Mouse (Mus musculus) neutrophil, adult 5-6 weeks (primary cell): ENCODE results near the gene Gm20517. TPM values are rescaled to one million over a fixed set of nuclear protein-coding genes. Genes with fewer than 3 reads are reported as not detected.
A peak's percentile ranks its signal among the peaks of the same experiment; 100 is the strongest.
"Not testable (repeated sequence)": the region's sequence is repeated elsewhere in the genome, so short reads cannot be mapped to it uniquely, and the experiment has no call there.

Experiments used
- ATAC-seq: fragments of 151-379, 151-347 bp; 2 replicates; pipeline ENCODE4 v1.8.0; 2017; ENCODE audit warnings: mild to moderate bottlenecking, moderate TSS enrichment; ENCODE audit not compliant: insufficient number of reproducible peaks, poor library complexity, low FRiP score, severe bottlenecking; ENCODE audit errors: extremely low read depth
- total RNA-seq: library from RNA; stranded (forward); fragments of 200-1000 nt; gene quantifications from 2 replicates; pipeline ENCODE4 v1.2.3, GENCODE M21; 2017

The Gm20517 gene
- total RNA-seq, 1 experiment from 2014 or later, result 3.3 TPM

DNA sequence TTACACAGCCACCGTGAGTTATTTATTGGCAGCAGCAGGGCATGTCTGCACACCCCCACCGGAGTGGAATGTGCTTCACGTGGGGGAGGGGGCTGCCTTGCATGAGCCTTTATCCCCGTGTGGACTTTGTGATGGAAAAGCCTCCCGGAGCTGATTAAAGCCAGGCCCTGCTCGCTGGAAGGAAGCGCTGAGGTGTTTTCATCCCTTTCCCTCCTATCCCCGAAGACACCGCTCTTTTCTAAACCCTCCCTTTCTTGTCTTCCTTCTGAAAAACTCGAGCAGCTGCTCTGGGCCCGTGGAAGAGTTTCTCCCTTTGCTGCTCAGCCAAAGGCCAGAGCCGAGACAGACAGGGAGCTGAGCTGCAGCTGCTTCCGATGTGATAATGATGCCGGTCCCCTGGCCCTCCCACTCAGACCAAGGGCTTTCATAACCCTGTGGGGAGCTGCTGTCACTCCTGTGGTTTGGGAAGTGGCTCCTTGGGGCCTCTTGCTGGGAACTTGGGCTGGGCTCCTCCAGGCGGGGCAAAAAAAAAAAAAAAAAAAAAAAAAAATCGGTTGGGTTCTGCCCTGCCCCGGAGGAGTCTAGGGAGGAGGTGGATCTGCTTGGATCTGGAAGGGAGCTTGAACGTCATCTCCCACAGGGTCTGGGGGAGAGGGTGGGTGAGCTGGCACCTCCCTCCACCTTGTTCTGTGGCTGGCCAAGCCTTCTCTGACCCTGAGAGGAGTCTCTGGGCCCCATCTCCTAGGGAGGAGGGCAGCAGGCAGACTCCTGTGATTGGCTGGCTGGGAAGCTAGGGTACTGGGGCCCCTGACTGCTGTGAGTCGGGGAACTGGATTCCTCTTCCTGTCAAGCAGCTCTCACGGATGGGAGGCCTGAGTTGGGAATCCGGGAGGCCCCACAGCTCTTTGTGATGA, 15.9 kb upstream of the Gm20517 start:
- peak; percentile 27; the same call in 1 of the 2 replicates for ATAC-seq

DNA sequence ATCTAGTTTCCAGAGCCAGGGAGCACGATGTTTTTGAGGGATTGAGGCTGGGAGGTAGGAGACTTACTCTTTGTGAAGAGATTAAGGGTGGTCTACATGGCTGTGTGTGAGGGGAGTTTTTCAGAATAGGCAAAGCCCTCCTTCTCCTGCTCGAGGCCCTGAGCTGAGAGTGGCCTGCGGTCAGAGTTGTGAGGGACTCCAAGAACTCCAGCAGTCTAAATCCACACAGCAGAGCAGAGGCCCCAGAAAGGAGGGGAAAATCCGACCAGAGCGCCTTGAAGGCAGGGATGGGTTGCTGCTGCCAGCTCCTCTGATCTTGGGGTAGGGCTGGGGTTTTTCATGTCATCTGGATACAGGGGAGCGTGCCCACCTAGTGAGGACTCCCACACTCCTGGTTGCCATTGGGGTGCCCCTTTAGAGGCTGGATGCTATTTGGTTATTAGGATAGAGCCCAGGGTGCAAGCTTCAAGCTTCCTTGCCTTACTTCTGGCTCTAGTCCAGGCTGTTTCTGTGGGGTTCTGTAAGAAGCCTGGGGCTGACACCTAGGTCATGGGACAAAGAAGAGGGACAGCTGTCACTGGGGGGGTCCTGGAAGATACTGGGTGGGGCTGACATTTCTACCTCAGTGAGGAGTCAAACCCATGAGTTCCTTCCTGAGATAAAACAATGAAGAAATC, 15.1 kb upstream of the Gm20517 start:
- ATAC-seq, result no peak

DNA sequence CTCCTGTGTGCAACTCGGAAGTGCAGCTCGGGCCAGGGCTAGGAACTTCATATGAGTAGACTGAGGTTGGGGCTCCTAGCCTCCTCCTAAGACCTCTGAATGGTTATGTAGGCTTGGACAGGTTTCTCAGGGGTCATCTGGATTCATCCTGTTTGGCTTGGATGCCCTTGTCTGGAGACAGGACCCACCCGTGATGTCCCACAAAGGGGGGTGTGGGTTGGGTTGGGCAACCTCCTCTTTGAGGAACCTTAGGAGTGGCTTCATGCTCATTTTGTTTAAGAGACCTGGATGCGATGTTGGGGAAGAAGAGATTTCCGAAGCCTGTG, 14.6 kb upstream of the Gm20517 start:
- no peak for ATAC-seq

DNA sequence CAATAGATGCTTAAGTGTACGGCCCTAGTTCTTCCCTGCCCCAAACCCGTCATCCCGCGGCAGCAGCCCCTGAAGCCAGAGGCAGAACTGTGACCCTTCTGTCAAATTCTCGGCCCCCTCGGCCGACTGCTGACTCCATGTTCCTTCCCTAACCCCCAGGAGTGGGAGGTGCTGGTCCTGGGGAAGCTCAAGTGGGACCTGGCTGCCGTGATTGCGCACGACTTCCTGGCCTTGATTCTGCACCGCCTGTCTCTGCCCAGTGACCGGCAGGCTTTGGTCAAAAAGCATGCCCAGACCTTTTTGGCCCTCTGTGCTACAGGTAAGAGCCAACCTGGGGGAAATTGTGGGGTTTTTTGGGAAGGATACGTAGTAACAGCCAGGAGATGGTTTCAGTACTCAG, 14.1 kb upstream of the Gm20517 start:
- no peak for ATAC-seq

DNA sequence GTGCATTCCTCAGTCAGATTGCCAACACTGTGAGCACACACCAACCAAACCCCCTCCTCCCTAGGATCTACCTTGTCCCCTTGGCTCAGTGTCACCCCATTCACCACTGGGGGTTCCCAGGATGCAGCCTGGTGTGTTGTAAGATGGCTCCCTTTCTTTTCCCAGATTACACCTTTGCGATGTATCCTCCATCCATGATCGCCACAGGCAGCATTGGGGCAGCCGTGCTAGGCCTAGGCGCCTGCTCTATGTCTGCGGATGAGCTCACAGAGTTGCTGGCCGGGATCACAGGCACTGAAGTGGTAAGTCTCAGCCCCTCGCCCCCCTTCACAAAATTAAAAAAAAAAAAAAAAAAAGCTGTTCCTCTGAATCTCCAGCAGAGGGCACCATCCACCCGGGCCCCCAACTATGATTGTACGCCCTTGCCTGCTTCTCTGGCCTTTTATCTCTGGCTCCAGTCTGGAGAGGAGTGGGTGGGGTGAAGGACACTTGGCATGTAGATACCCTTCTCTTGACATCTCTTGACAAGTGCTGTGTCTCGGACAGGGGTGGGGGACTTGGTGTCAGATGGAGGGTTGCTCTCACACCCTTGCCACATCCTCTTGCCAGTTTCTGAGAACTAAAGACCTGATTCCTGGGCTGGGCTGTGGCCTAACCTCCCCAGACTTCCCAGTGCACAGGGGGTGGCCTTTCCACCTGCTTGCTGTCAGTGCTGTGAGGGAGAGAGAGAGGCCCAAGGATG, 13.4 kb upstream of the Gm20517 start:
- ATAC-seq, result peak; percentile 23; the same call in 1 of the 2 replicates

DNA sequence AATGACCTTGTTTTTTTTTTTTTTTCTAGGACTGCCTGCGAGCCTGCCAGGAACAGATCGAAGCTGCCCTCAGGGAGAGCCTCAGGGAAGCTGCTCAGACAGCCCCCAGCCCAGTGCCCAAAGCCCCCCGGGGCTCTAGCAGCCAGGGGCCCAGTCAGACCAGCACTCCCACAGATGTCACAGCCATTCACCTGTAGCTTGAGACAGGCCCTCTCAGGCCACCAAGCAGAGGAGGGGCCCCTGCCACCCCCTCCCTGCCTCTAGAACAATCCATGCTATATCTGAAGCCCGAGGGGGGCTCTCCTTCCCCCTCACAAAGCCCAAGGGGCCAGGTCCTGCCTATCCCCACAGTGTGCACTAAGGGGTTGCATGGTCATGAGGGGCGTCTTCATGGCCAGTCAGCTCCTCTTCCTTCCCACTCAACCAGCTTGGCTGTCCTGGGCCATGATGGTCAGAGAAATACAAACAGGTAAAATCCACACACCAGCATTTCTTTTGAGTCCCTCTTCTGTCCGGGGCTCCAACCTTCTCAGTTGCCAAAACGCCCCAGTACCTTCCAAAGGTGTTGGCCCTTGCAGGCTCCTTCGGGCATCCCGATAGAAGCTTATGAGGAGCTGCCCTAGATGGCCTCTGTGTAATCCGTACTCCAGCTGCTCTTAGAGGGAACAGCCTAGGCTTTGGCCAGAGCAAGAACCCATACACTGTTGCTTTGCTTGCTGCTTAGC, 12.6 kb upstream of the Gm20517 start:
- not testable (repeated sequence) for ATAC-seq

DNA sequence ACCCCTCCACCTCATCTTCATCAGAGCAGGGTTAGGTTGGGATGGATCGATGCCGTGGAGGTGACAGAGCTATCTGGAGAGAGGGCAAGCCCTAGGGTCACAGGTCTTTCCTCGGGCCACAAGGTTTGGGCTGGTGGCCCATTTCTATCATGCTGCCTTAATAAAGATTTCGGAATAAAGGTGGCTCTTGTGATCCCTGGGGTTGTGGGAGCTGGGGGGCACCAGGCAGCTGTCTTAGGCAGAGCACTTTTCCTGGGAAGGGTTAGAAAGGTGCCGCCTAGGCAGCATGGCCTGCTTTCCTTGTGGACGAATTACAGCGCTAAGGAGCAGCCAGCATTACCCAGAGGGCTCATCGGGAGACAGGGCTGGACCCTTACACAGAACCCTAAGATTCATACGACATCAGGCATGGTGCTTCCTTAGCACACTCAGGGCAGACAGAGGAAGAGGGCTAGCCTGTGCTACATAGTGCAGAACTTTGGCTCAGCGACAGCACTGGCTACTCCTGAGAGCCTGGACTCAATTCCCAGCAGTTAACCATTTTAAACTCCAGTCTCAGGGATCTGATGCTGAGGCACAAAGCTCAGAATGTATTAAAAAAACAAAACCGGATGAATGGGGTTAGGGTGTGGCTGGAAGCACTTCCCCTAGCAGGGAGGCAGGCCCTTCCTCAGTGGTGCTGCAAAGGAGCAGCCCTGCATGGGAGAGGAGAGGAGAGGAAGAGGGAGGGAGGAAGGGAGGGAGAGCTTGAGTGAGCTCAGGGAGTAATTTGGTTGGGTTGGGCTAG, 11.7 kb upstream of the Gm20517 start:
- peak; percentile 15; the same call in 1 of the 2 replicates for ATAC-seq

DNA sequence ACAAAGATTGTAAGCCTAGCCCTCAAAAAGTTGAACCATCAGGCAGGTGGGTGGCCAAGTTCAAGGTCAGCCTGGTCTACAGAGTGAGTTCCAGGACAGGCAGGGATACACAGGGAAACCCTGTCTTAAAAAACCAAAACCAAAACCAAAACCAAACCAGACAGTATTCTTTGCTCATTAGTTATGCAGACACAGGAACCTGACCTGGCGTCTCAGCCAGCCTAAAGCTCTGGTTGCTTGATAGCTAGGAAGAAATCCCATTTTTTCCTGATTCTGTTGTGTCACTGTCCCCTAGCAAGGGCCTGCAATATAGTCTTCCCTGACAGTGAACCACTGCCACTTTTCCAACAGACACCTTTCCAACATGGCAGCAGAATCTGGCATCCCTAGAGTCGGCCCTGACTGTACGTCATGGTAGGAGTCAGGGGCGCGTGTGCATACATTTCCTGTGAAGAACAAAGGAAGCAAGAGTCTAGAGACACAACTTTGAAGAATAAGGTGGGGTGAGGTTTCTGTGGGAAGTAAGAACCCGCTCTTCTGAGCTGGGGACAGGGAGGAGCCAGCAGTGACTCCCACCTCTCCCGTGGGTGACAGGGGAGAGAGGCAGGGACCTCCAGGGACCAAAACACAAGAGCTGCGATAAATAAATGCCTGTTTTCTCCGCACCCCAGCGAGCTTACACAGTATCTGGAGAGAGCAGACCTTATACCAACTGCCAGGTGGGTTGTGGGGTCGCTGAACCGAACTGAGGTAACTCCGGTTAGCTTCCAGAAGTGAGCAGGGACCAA, 10.6 kb upstream of the Gm20517 start:
- no peak for ATAC-seq

DNA sequence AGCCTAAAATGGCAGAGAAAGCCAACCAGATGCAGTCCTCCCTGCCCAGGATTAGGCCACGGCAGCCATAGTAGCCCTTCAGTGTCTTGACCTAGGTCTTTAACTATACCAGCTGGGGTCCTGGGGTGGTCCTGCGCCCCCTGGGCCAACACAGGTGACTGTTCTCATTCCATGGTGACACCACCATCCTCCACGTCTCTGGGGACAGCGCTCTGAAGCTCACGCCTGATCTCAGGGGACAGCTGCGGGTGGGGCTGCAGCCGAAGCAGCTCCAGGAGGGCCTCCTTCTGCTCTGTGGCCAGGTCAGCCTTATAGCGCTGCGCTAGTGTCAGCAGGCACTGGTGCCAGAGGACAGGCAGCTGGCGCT, 10.0 kb upstream of the Gm20517 start:
- ATAC-seq, result no peak

DNA sequence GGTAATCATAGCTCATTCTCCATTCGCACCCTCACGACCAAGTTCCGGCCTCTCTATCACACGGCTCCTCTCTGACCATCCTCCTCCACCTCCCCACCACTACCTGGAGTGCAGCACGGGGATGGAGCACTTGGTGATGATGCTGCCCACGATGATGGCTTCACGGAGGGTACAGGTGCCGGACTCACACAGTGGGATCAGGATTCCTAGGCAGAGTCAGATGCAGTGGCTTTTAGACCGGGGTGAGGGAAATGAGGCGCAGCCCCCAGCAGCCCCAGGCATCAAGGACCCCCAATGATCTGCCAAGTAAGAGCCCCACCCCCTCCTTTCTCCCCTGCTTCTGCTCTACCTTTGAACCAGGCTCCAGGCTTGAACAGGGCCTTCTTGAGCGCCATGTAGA, 9.1 kb upstream of the Gm20517 start:
- ATAC-seq, result no peak

DNA sequence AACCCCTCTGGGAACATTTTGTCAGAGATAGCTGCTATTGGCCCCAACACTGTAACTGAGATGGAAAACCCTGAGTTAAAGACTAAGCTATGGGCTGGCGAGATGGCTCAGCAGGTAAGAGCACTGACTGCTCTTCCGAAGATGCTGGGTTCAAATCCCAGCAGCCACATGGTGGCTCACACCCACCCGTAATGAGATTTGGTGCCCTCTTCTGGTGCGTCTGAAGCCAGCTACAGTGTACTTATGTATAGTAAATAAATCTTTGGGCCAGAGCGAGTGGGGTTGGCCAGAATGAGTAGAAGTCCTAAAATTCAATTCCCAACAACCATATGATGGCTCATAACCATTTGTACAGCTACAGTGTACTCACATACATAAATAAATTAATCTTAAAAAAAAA, 5.2 kb upstream of the Gm20517 start:
- no peak for ATAC-seq

DNA sequence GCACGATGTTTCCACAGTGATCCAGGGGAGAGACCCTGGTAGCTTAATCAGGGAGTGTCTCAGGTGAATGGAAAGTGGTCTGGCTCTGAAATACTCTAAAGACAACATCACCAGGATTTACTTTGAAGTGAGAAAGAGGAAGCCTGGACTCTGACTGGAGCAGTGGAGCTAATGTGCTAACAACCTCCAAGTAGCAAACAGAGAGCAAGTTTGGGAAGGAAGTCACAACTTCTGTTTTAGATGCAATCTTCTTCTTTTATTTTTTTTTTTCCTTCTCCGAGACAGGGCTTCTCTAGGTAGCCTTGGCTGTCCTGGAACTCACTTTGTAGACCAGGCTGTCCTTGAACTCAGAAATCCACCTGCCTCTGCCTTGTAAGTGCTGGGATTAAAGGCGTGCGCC, 2.2 kb upstream of the Gm20517 start:
- ATAC-seq, result no peak

DNA sequence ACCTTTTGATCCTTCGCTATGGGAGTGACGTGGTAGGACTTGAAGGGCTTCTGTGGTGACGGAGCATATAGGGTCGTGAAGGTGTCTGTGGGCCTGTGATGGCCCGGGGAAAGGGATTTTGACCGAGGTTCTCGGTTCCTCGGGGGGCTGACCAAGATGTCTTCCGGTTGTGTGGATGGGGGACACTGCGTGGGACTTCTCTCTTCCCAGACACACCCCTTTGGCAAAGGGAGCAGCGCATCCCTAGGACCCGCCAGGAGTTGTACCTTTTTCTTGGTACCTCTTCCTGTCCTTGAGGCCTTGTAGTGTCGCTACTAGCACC, 233 bp downstream of the Gm20517 start:
- ATAC-seq, result no peak

DNA sequence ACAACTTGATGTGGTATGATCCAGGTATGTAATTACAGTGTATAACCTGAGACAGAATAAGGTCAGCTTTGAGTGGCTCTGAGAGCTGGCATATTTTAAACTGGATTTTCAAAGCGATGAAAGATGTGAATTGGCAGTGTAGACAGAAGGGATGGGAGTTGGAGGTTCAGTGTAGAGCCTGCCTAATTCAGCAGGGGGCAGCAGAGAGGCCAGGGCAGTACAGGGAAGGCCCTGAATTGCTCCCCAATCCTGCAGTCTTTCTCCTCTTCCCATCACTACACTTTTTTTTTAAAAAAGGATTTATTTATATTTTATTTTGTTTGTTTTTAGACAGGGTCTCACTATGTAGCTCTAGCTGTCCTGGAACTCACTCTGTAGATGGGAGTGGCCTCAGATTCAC, 2.6 kb downstream of the Gm20517 start:
- ATAC-seq, result no peak

DNA sequence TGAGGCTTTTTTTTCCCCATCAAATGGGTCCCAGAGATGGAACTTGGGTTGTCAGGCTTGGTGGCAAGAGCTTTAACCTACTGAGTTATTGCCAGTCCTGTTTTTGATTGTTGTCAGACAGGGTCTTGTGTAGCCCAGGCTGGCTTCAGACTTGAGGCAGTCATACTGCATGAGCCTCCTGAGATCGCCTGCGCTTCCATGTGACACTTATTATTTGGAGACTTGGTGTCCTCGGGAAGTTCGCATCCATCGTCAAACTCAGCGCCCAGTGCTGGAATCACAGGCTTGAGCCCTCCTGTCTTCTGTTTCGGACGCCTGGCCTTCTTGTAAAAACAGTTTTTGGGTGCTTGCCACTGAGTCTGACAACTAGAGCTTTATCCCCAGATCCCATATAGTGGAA, 4.7 kb downstream of the Gm20517 start:
- no peak for ATAC-seq

DNA sequence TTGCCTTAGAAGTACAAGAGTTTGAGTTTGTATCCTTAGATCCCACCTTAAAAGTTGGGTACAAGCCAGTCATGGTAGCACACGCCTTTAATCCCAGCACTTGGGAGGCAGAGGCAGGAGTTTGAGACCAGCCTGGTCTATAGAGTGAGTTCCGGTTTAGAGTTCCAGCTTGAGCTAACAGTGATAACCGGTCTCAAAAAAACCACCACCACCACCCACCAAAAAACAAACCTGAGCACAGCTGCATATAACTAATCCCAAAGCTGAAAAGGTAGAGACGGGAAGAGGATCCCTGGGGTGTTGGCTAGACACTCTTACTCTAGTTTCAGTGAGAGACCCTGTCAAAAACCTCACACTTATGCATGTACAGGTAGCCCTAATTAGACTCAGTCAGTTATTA, 5.3 kb downstream of the Gm20517 start:
- ATAC-seq, result no peak

DNA sequence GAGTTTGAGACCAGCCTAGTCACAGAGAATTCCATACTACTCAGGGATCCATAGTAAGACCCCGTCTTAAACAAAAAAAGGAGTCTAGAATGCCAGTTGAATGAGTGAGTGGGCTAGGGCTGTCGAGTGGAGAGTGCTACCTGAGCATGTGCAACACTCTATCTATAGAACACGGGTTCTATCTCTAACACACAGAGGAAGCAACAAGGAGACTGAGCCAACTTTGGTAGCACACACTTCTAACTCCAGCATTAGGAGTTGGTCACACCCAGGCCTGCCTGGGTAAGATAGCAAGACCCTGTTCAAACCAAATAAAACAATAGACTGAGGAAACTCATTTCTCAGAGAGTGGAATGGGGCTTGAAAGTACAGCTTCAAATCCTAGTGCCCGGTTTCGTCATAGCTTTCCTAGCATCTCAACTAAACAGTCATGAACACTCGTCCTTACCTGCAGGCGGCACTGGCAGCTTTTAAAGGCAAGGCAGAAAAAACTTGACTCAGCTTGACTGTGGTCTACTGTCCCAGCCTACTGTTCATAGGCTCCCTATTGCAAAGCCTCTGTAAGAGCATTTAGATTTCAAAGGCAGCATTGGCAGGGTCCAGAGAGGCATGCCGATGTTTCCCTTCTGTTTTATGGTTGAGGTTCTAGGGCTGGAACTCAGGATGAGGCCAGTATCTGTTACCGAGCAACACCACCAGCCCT, 6.4 kb downstream of the Gm20517 start:
- ATAC-seq, result no peak
